Comparison of ENCODE assay signal across 12 mouse cellular contexts in genomic region chr14:8632211-8632610, GRCm38 (mm10). TPM values are rescaled to one million over a fixed set of nuclear protein-coding genes. Genes with fewer than 3 reads are reported as not detected.
"Had no signal": no experiment of that assay in that cellular context is flagged by ENCODE, and none has a peak within 500 bp of the region (broad histone marks: within the 10 kb centered on the region; RNA-seq: fewer than 3 reads in every experiment).

No protein-coding gene starts in this region.

- DNase-seq: kidney, adult 9 months; kidney, postnatal 36 days; liver; lung, adult 2 months; lung, postnatal 10 days; lung, postnatal 4 days; right cerebral cortex, postnatal 14 days had no signal

- ATAC-seq: inflammation-experienced regulatory T-cells, adult 6 months; intestine, postnatal 0 days; midbrain, embryonic 15.5 days had no signal

RNA-seq across cellular contexts. Expression of gene 4930452B06Rik, which starts 33.8 kb away (rescaled TPM):
- total RNA-seq: megakaryocyte, adult 5-6 weeks; monocyte, adult 5-6 weeks had no signal
